8 mouse cellular contexts compared by ENCODE assay signal in the genomic region with DNA sequence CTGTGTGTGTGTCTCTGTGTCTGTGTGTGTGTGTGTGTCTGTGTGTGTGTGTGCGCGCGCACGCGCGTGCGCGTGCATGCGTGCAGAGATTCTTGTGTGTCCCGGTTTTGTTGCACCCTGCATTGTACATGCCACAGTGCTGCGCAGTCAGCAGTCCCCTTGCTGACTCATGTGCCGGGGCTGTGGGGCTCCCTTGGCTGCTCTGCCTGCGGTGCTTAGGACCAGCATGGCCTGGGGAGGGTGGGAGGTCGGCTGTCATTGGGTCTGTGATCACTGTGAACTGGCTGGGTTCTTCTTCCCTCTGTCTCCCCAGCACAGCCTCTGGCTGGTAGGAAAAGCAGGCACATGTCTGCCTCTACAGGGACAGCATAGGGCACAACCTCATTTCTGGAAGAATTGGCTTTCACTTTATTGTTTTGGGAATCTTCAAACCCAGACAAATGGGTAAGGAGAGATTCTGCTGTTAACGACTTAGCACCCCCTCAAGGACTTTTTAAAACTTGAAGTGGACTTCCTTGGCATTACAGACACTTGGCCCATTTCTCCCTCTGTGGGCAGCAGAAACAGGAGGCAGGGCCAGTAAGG. TPM values are rescaled to one million over a fixed set of nuclear protein-coding genes. Genes with fewer than 3 reads are reported as not detected.
DNase-seq lines count a peak whose midpoint lies in the region; ATAC-seq and TF ChIP-seq lines count a peak whose summit lies in the region.

No protein-coding gene starts in this region.

- H3K36me3 ChIP-seq in lung, embryonic 15.5 days = no peaks in the 10 kb centered on the region

- H3K4me3 ChIP-seq in lung, embryonic 15.5 days = peak overlapping the region; percentile 27
- no peak overlapping the region for H3K4me3 ChIP-seq in olfactory bulb, adult 2 months (ENCODE audit: insufficient read depth, low read depth, low read length)

- H3K4me2 ChIP-seq in lung, embryonic 15.5 days = peak overlapping the region; percentile 56

- H3K27me3 ChIP-seq in lung, embryonic 15.5 days = no peaks in the 10 kb centered on the region

- 40% methylated on average over 9 of the region's 15 CpGs for WGBS in lung, embryonic 15.5 days
- WGBS in olfactory bulb, adult 2 months = 57% methylated on average over 15 of the region's 15 CpGs

- no peak for TF ChIP-seq POLR2A in olfactory bulb, adult 2 months (IDR thresholded peaks at IDR 0.05; ENCODE audit: insufficient read depth, low read depth, low read length)

- H3K27ac ChIP-seq in lung, embryonic 15.5 days = peak overlapping the region; percentile 76
- 0 out of 2 replicates have a peak overlapping the region, but pooled peaks have one; percentile 0 for H3K27ac ChIP-seq in olfactory bulb, adult 2 months (ENCODE audit: insufficient read depth, low read depth, low read length)

- intact Hi-C loops in left cerebral cortex, postnatal 4 days (cut with DNase I) = loop anchor here (10.0 kb wide), 2 partner anchors 165 to 285 kb away; no protein-coding TSS in a partner anchor

- H3K4me1 ChIP-seq in lung, embryonic 15.5 days = peaks cover 60% of the 10 kb centered on the region
- H3K4me1 ChIP-seq in olfactory bulb, adult 2 months (ENCODE audit: control insufficient read depth, insufficient read depth, low read length) = peaks cover 15% of the 10 kb centered on the region

- H3K9me3 ChIP-seq in lung, embryonic 15.5 days = no peaks in the 10 kb centered on the region

- no peak overlapping the region for H3K9ac ChIP-seq in lung, embryonic 15.5 days

- peak; percentile 34 for DNase-seq in left cerebral cortex, postnatal 4 days
- no peak for DNase-seq in left cerebral cortex, adult 11 months (ENCODE audit: low spot score)
- peak; percentile 27 for DNase-seq in adrenal gland, postnatal 25 days
- DNase-seq in gastrocnemius, postnatal 10 days = peak; percentile 34
- DNase-seq in kidney, adult 18-20 months = peak; percentile 36
- no peak for DNase-seq in urinary bladder, postnatal 25 days (ENCODE audit: low spot score)

- TF ChIP-seq CTCF in olfactory bulb, adult 2 months (IDR thresholded peaks at IDR 0.05; ENCODE audit: insufficient read depth, low read depth, low read length) = no peak

- peak; percentile 37; the same call in 1 of the 2 replicates for ATAC-seq in lung, embryonic 15.5 days (ENCODE audit: borderline replicate concordance, extremely low read depth, low FRiP score, low TSS enrichment)

RNA-seq across cellular contexts. Expression of gene Bach2, which starts 11.2 kb away (rescaled TPM):
- 100 to 1,000 TPM in 1 of 2 experiments, 10 to 100 TPM in 1; 92.7 to 105 TPM for total RNA-seq in left cerebral cortex, postnatal 4 days (2021)
- 1.3 and 4.7 TPM in 2 replicates for total RNA-seq in adrenal gland, postnatal 25 days (2021)
- total RNA-seq in gastrocnemius, postnatal 10 days (2021) = 10 to 100 TPM in 1 of 2 experiments, 1 to 10 TPM in 1; 8.7 to 10.9 TPM
- 8.7 and 10.5 TPM in 2 replicates for polyA plus RNA-seq in lung, embryonic 15.5 days (2015; fragmentation: Nextera tagmentation; extraction: Ambion mirVana)
- polyA plus RNA-seq in olfactory bulb, adult 2 months (2012; ENCODE audit: insufficient read depth, insufficient read length, low replicate concordance, missing spikeins) = not detected in 2 replicates

Comparison
In these comparisons a context has a peak if more than half of its experiments do, and no peak if none do; other contexts are left out.
1. DNase-seq: peak in left cerebral cortex, postnatal 4 days (single experiment), adrenal gland, postnatal 25 days (single experiment), gastrocnemius, postnatal 10 days (single experiment) and kidney, adult 18-20 months (single experiment); none in left cerebral cortex, adult 11 months (single experiment) and urinary bladder, postnatal 25 days (single experiment).
2. RNA of gene Bach2, which starts 11.2 kb away (total RNA-seq): 92.7 to 105 TPM in left cerebral cortex, postnatal 4 days; 8.7 to 10.9 TPM in gastrocnemius, postnatal 10 days and 1.3 to 4.7 TPM in adrenal gland, postnatal 25 days; every median in the first group is over 4 times any median in the second.